Mouse (Mus musculus) limb, embryonic 14.5 days (tissue): ENCODE data around the gene Scai. TPM values are rescaled to one million over a fixed set of nuclear protein-coding genes. Genes with fewer than 3 reads are reported as not detected.

Experiments
- ATAC-seq: fragments of 200-750 bp; cut with Nextera tagmentation; 2 replicates; pipeline ENCODE4 v1.8.0; 2017; ENCODE audit warnings: low read depth, moderate number of reproducible peaks, moderate TSS enrichment; ENCODE audit not compliant: low FRiP score
- DNase-seq: peaks from one replicate; pipeline ENCODE4 v3.0.0-alpha.2; 2015; ENCODE audit warnings: low spot score
- H3K27ac ChIP-seq: fragments of 300-500 bp; sonication (generic); replicated peaks from 2 replicates; pipeline ENCODE4 v1.5.1; 2014; ENCODE audit warnings: low read depth, mild to moderate bottlenecking, low read length, moderate library complexity, mixed read lengths
- H3K27me3 ChIP-seq: fragments of 300-500 bp; sonication (generic); 2 replicates; pipeline ENCODE4 v1.6.1; 2014; ENCODE audit warnings: low read length, mixed read lengths; ENCODE audit not compliant: control insufficient read depth, insufficient read depth
- H3K36me3 ChIP-seq: fragments of 300-500 bp; sonication (generic); 2 replicates; pipeline ENCODE4 v1.6.1; 2014; ENCODE audit warnings: mild to moderate bottlenecking, low read length, moderate library complexity, mixed read lengths; ENCODE audit not compliant: control insufficient read depth, insufficient read depth
- H3K4me1 ChIP-seq: fragments of 300-500 bp; sonication (generic); 2 replicates; pipeline ENCODE4 v1.6.1; 2014; ENCODE audit warnings: antibody characterized with exemption, low read length, mixed read lengths; ENCODE audit not compliant: control insufficient read depth, insufficient read depth
- H3K4me2 ChIP-seq: fragments of 300-500 bp; sonication (generic); replicated peaks from 2 replicates; pipeline ENCODE4 v1.6.1; 2014; ENCODE audit warnings: low read depth, mild to moderate bottlenecking, low read length, moderate library complexity; ENCODE audit not compliant: severe bottlenecking
- H3K4me3 ChIP-seq: fragments of 300-500 bp; sonication (generic); replicated peaks from 2 replicates; pipeline ENCODE4 v1.5.1; 2014; ENCODE audit warnings: low read length
- H3K9ac ChIP-seq: fragments of 300-500 bp; sonication (generic); 2 replicates; pipeline ENCODE4 v1.6.1; 2014; ENCODE audit warnings: mild to moderate bottlenecking, low read depth, low read length, moderate library complexity; ENCODE audit not compliant: severe bottlenecking
- H3K9me3 ChIP-seq: fragments of 300-500 bp; sonication (generic); 2 replicates; pipeline ENCODE4 v1.6.1; 2016; ENCODE audit warnings: low read length; ENCODE audit not compliant: control insufficient read depth
- POLR2A ChIP-seq: fragments of 200-500 bp; IDR thresholded peaks from 2 replicates; pipeline ENCODE4 v1.8.0; 2012; ENCODE audit warnings: inconsistent platforms, mild to moderate bottlenecking, moderate library complexity, borderline replicate concordance; ENCODE audit not compliant: insufficient read depth, insufficient read length; ENCODE audit errors: extremely low read depth
- WGBS: fragments of 180-500 bp; shearing (Covaris S2); extraction: QIAGEN DNeasy Blood & Tissue Kit; methylation state at CpG from one replicate; pipeline ENCODE4 v1.1.7; 2014; 5-methylcytosine and 5-hydroxymethylcytosine counted together
- polyA plus RNA-seq, 2 experiments: library from polyadenylated mRNA; depleted of rRNA in 1 of 2; stranded (reverse) in 1 of 2; unstranded in 1 of 2; fragments of >200 nt; fragmentation: Nextera tagmentation in 1 of 2; extraction: Ambion mirVana in 1 of 2; gene quantifications; 2 replicates each; pipeline versions ENCODE4 v1.2.1 to v1.2.3; 2012 to 2014

The Scai gene
- polyA plus RNA-seq, 2 experiments, result 12.1 to 14.7 TPM

DNA sequence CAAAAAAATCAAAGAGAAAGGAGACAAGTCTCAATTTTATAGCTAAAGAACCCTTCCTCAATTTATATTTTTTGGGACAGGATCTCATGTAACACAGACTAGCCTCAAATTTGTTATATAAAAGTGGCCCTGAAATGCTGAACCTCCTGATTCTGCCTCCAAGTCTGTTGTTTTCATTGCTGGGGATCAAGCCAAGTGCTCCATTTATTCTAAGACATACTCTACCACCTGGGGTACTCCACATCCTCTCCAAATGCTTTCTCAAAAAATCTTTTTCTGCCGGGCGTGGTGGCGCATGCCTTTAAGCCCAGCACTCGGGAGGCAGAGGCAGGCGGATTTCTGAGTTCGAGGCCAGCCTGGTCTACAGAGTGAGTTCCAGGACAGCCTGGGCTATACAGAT lies 29.5 kb upstream of the Scai start:
- Histone ChIP-seq H3K36me3 (no peaks in the 10 kb centered on the region), H3K9ac (no peak overlapping the region), H3K4me3 (no peak overlapping the region), H3K4me2 (no peak overlapping the region), H3K9me3 (no peaks in the 10 kb centered on the region), H3K4me1 (peaks cover 12% of the 10 kb centered on the region), H3K27ac (no peak overlapping the region), H3K27me3 (no peaks in the 10 kb centered on the region)
- 93% methylated on average over 6 of the region's 6 CpGs for WGBS
- no peak for ATAC-seq
- no peak for DNase-seq
- no peak for TF ChIP-seq POLR2A

- WGBS, result 93% methylated on average over 3 of the region's 3 CpGs
- Histone ChIP-seq H3K27me3 (no peaks in the 10 kb centered on the region), H3K27ac (no peak overlapping the region), H3K4me1 (peaks cover 7% of the 10 kb centered on the region; the same call in 1 of the 2 replicates), H3K4me3 (no peak overlapping the region), H3K36me3 (no peaks in the 10 kb centered on the region), H3K9me3 (no peaks in the 10 kb centered on the region), H3K4me2 (no peak overlapping the region), H3K9ac (no peak overlapping the region)
- DNase-seq, result no peak
- no peak for ATAC-seq
- TF ChIP-seq POLR2A, result no peak
Measured at GRCm38 (mm10) chr2:39219034-39219433, 28.5 kb upstream of the Scai start.

DNA sequence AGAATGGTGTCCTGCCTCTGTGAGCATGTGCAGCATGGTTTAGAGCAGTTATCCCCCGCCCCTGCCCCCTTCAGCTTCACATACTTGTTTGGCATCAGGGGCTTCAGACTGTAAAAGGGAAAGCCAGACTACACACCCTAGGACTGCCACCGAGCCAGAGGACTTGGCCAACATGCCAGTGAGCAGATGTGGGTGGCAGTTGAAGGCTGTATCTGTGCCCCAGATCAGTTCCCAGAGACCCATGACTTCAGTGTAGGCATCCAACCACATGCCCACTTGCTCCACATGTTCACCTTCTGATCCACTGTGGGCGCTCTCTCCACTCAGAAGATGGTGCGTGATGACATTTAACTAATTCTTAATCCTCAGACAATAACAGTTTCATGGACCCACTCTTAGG lies 26.6 kb upstream of the Scai start:
- Histone ChIP-seq H3K27me3 (no peaks in the 10 kb centered on the region), H3K4me3 (no peak overlapping the region), H3K36me3 (no peaks in the 10 kb centered on the region), H3K9me3 (no peaks in the 10 kb centered on the region), H3K9ac (no peak overlapping the region), H3K4me2 (no peak overlapping the region), H3K27ac (no peak overlapping the region), H3K4me1 (peaks cover 12% of the 10 kb centered on the region; the same call in 1 of the 2 replicates)
- WGBS, result 94% methylated on average over 4 of the region's 4 CpGs
- no peak for TF ChIP-seq POLR2A
- ATAC-seq (no peak), DNase-seq (no peak)

- Histone ChIP-seq H3K27ac (no peak overlapping the region), H3K9ac (no peak overlapping the region), H3K36me3 (peaks cover 14% of the 10 kb centered on the region), H3K9me3 (no peaks in the 10 kb centered on the region), H3K4me1 (peaks cover 12% of the 10 kb centered on the region; the same call in 1 of the 2 replicates), H3K27me3 (no peaks in the 10 kb centered on the region), H3K4me2 (no peak overlapping the region), H3K4me3 (no peak overlapping the region)
- no peak for DNase-seq
- 92% methylated on average over 4 of the region's 4 CpGs for WGBS
- ATAC-seq, result no peak
- no peak for TF ChIP-seq POLR2A
Measured at GRCm38 (mm10) chr2:39210738-39211137, 20.2 kb upstream of the Scai start.

DNA sequence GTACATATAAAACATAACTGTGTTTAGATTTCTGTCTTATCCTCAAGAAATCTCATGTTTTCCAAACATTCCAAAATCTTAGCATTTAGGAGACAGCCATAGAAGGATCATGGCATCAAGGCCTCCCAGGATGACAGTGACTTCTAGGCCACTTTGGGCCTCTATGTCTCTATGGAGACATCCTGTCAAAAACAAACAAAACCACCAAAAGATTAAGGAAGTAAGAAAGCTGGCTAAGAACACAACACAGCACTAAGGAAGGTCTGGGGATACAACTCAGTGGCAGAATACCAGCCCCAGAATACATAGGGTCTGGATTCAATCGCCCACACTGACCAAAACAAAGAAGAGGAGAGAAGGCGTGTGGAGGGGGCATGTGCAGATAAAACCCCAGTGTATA lies 12.8 kb upstream of the Scai start:
- no peaks in the 10 kb centered on the region for H3K4me1 ChIP-seq
- H3K27me3 ChIP-seq, result no peaks in the 10 kb centered on the region
- H3K9me3 ChIP-seq, result no peaks in the 10 kb centered on the region
- peaks cover 33% of the 10 kb centered on the region for H3K36me3 ChIP-seq
- H3K4me3 ChIP-seq, result no peak overlapping the region
- H3K9ac ChIP-seq, result no peak overlapping the region
- WGBS, result 96% methylated on average over 2 of the region's 2 CpGs
- H3K27ac ChIP-seq, result no peak overlapping the region
- no peak for TF ChIP-seq POLR2A
- H3K4me2 ChIP-seq, result no peak overlapping the region
- no peak for ATAC-seq
- DNase-seq, result no peak

GRCm38 (mm10) chr2:39194809-39195208 lies 4.3 kb upstream of the Scai start:
- Histone ChIP-seq H3K4me3 (no peak overlapping the region), H3K4me2 (no peak overlapping the region), H3K27me3 (no peaks in the 10 kb centered on the region), H3K9ac (no peak overlapping the region), H3K36me3 (peaks cover 20% of the 10 kb centered on the region), H3K9me3 (no peaks in the 10 kb centered on the region), H3K4me1 (peaks cover under 1% of the 10 kb centered on the region; the same call in 1 of the 2 replicates), H3K27ac (no peak overlapping the region)
- ATAC-seq (no peak), DNase-seq (no peak)
- TF ChIP-seq POLR2A, result no peak
- 90% methylated on average over 2 of the region's 2 CpGs for WGBS
